Mouse (Mus musculus): ENCODE data around the gene 4930469K13Rik. TPM values are rescaled to one million over a fixed set of nuclear protein-coding genes. Genes with fewer than 3 reads are reported as not detected.
A peak's percentile ranks its signal among the peaks of the same experiment; 100 is the strongest.

4930469K13Rik gene
- polyA plus RNA-seq, 1 experiment from 2014 or later: 0.90 TPM

- H3K4me2 ChIP-seq (replicated peaks): peak overlapping the region; percentile 15; the same call in 1 of the 2 replicates
- 18% methylated on average over 15 of the region's 15 CpGs for WGBS
- no peak for ATAC-seq (ENCODE audit: low FRiP score, low read depth)
- no peaks in the 10 kb centered on the region for H3K36me3 ChIP-seq
- H3K27ac ChIP-seq: no peak overlapping the region
- H3K9me3 ChIP-seq: no peaks in the 10 kb centered on the region
- H3K27me3 ChIP-seq: peaks cover 12% of the 10 kb centered on the region
- H3K4me1 ChIP-seq: peaks cover 4% of the 10 kb centered on the region
- H3K4me3 ChIP-seq: no peak overlapping the region
- no peak overlapping the region for H3K9ac ChIP-seq
These were observed 24.6 kb downstream of the 4930469K13Rik start for GRCm38 (mm10) chr11:34073776-34074175.

GRCm38 (mm10) chr11:34072309-34072708 lies 26.0 kb downstream of the 4930469K13Rik start:
- Histone ChIP-seq H3K36me3 (no peaks in the 10 kb centered on the region), H3K9me3 (no peaks in the 10 kb centered on the region), H3K4me1 (peaks cover 4% of the 10 kb centered on the region), H3K27ac (no peak overlapping the region), H3K27me3 (peaks cover 12% of the 10 kb centered on the region), H3K4me3 (no peak overlapping the region), H3K9ac (no peak overlapping the region), H3K4me2 (replicated peaks) (no peak overlapping the region)
- no peak for ATAC-seq (ENCODE audit: low FRiP score, low read depth)
- WGBS: 72% methylated on average over 4 of the region's 4 CpGs

DNA sequence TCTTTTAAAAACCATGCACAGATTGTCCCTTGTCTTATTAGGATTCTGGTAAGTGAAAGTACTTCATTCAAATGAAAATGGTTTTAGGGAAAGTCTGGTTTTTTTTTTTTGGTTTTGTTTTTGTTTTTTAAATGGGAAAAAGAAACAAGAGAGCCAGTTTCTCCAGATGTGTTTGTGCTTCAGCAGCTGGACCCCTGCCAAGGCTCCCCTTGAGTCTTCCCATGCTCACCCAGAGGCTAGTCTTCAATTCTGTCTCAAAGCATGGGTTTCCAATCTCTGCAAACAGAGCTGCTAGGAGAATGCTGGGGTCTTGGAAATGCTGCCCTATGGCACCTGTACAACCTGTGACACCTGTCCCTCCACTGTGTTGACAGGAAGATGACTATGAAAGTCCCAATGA lies 27.8 kb downstream of the 4930469K13Rik start:
- Histone ChIP-seq H3K4me1 (peaks cover 4% of the 10 kb centered on the region), H3K9ac (no peak overlapping the region), H3K36me3 (no peaks in the 10 kb centered on the region), H3K4me3 (no peak overlapping the region), H3K27ac (no peak overlapping the region), H3K27me3 (peaks cover 12% of the 10 kb centered on the region), H3K9me3 (no peaks in the 10 kb centered on the region), H3K4me2 (replicated peaks) (no peak overlapping the region)
- no peak for ATAC-seq (ENCODE audit: low FRiP score, low read depth)

- Histone ChIP-seq H3K36me3 (no peaks in the 10 kb centered on the region), H3K4me1 (peaks cover 6% of the 10 kb centered on the region; the same call in 1 of the 2 replicates), H3K27ac (no peak overlapping the region), H3K9me3 (no peaks in the 10 kb centered on the region), H3K9ac (no peak overlapping the region), H3K4me3 (no peak overlapping the region), H3K4me2 (replicated peaks) (no peak overlapping the region), H3K27me3 (no peaks in the 10 kb centered on the region)
- no peak for ATAC-seq (ENCODE audit: low FRiP score, low read depth)
- WGBS: 57% methylated on average over 5 of the region's 5 CpGs
These were observed 34.5 kb downstream of the 4930469K13Rik start for GRCm38 (mm10) chr11:34063702-34064485.

GRCm38 (mm10) chr11:34063257-34063656 lies 35.1 kb downstream of the 4930469K13Rik start:
- no peak overlapping the region for H3K4me2 ChIP-seq (replicated peaks)
- H3K27me3 ChIP-seq: no peaks in the 10 kb centered on the region
- H3K4me1 ChIP-seq: peaks cover 6% of the 10 kb centered on the region; the same call in 1 of the 2 replicates
- H3K27ac ChIP-seq: no peak overlapping the region
- ATAC-seq (ENCODE audit: low FRiP score, low read depth): no peak
- no peaks in the 10 kb centered on the region for H3K36me3 ChIP-seq
- WGBS: 57% methylated on average over 2 of the region's 2 CpGs
- H3K9ac ChIP-seq: no peak overlapping the region
- no peaks in the 10 kb centered on the region for H3K9me3 ChIP-seq
- no peak overlapping the region for H3K4me3 ChIP-seq

- Histone ChIP-seq H3K36me3 (no peaks in the 10 kb centered on the region), H3K27ac (no peak overlapping the region), H3K4me3 (no peak overlapping the region), H3K4me1 (peaks cover 6% of the 10 kb centered on the region; the same call in 1 of the 2 replicates), H3K9me3 (no peaks in the 10 kb centered on the region), H3K9ac (no peak overlapping the region), H3K27me3 (no peaks in the 10 kb centered on the region), H3K4me2 (replicated peaks) (no peak overlapping the region)
- ATAC-seq (ENCODE audit: low FRiP score, low read depth): no peak
- WGBS: 58% methylated on average over 6 of the region's 6 CpGs
These were observed 36.6 kb downstream of the 4930469K13Rik start for GRCm38 (mm10) chr11:34061740-34062139.

DNA sequence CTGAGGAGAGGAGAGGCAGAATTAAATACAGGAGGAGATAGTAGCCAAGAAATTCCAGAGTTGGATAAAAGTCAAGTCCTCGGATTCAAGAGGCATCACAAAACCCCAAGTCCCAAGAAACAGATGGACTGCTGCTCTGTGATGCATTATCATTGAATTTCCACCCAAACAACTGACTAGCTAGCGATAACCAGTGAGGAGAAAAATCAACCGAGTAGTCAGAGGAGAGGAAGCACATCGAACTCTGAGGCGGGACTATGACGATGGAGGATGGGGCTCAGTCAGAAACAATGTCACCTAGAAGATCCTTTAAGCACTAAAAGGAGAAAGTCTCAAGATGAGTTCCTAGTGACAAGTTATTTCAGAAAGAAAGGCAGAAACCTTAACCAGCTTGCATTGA lies 39.4 kb downstream of the 4930469K13Rik start:
- Histone ChIP-seq H3K27me3 (no peaks in the 10 kb centered on the region), H3K27ac (no peak overlapping the region), H3K4me1 (peaks cover 3% of the 10 kb centered on the region; the same call in 1 of the 2 replicates), H3K9ac (no peak overlapping the region), H3K4me3 (no peak overlapping the region), H3K4me2 (replicated peaks) (no peak overlapping the region), H3K36me3 (no peaks in the 10 kb centered on the region), H3K9me3 (no peaks in the 10 kb centered on the region)
- 93% methylated on average over 6 of the region's 6 CpGs for WGBS
- no peak for ATAC-seq (ENCODE audit: low FRiP score, low read depth)

- H3K9me3 ChIP-seq: no peaks in the 10 kb centered on the region
- no peak overlapping the region for H3K4me3 ChIP-seq
- H3K27me3 ChIP-seq: no peaks in the 10 kb centered on the region
- no peaks in the 10 kb centered on the region for H3K4me1 ChIP-seq
- no peaks in the 10 kb centered on the region for H3K36me3 ChIP-seq
- H3K4me2 ChIP-seq (replicated peaks): no peak overlapping the region
- no peak overlapping the region for H3K27ac ChIP-seq
- H3K9ac ChIP-seq: no peak overlapping the region
- no peak for ATAC-seq (ENCODE audit: low FRiP score, low read depth)
These were observed 40.0 kb downstream of the 4930469K13Rik start for GRCm38 (mm10) chr11:34058332-34058731.

DNA sequence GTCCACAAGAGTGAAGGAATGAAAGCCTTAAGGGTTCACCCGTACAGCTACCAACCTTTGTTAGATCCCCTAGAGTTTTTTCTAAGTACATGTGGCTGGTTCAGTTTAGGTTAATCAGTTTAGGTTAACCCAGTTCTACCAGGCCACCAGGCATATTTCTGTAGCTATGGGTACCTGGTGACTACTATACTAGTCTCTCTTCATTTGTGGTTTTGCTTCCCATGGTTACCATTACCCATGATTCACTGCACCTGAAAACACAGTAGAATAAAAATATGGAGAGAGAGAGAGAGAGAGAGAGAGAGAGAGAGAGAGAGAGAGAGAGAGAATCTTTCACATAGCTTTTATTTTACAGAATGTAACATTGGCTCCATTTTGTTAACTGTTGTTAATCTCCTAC lies 41.6 kb downstream of the 4930469K13Rik start:
- H3K9me3 ChIP-seq: no peaks in the 10 kb centered on the region
- H3K27ac ChIP-seq: no peak overlapping the region
- no peak overlapping the region for H3K4me2 ChIP-seq (replicated peaks)
- WGBS: 93% methylated on average over 1 of the region's 1 CpGs
- no peaks in the 10 kb centered on the region for H3K4me1 ChIP-seq
- H3K4me3 ChIP-seq: no peak overlapping the region
- H3K9ac ChIP-seq: no peak overlapping the region
- H3K27me3 ChIP-seq: no peaks in the 10 kb centered on the region
- no peak for ATAC-seq (ENCODE audit: low FRiP score, low read depth)
- no peaks in the 10 kb centered on the region for H3K36me3 ChIP-seq

DNA sequence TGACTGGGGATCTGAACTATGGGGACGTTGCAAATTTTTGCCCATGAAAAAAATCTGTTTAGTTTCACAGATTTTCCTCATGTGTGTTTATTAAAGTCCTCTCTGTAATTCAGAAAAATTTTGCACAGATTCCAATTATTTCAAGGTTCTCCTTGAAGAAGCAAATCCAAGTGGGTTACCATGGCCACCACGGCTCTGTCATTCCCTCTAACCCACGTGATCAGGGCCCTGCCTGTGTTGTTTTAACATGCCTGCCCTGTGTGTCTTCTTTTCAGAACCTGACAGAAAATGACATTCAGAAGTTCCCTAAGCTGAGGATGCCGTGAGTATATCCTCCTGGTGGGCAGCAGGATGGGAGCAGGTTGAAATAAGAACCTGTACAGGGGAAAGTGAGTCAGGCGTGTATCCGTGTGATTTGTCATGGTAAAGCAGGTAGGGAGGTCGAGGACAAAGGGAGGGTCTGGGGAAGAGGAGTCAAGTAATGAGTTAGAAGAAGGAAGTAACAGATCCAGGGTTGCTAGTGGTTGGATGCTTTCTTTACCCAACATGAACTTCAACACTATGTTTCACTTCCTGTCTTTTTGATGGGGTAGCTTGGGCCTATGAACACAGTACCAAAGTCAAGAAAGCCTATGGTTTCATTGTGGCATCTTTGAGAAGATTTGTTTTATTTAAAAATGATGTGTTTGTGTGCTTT lies 44.2 kb downstream of the 4930469K13Rik start:
- ATAC-seq (ENCODE audit: low FRiP score, low read depth): no peak
- Histone ChIP-seq H3K9ac (no peak overlapping the region), H3K36me3 (no peaks in the 10 kb centered on the region), H3K4me1 (no peaks in the 10 kb centered on the region), H3K4me2 (replicated peaks) (no peak overlapping the region), H3K9me3 (no peaks in the 10 kb centered on the region), H3K27ac (no peak overlapping the region), H3K27me3 (no peaks in the 10 kb centered on the region), H3K4me3 (no peak overlapping the region)
- WGBS: 80% methylated on average over 7 of the region's 7 CpGs

- Histone ChIP-seq H3K9me3 (no peaks in the 10 kb centered on the region), H3K4me2 (replicated peaks) (no peak overlapping the region), H3K4me1 (no peaks in the 10 kb centered on the region), H3K27ac (no peak overlapping the region), H3K27me3 (no peaks in the 10 kb centered on the region), H3K9ac (no peak overlapping the region), H3K36me3 (no peaks in the 10 kb centered on the region), H3K4me3 (no peak overlapping the region)
- 82% methylated on average over 6 of the region's 6 CpGs for WGBS
- no peak for ATAC-seq (ENCODE audit: low FRiP score, low read depth)
These were observed 45.1 kb downstream of the 4930469K13Rik start for GRCm38 (mm10) chr11:34053031-34053818.

DNA sequence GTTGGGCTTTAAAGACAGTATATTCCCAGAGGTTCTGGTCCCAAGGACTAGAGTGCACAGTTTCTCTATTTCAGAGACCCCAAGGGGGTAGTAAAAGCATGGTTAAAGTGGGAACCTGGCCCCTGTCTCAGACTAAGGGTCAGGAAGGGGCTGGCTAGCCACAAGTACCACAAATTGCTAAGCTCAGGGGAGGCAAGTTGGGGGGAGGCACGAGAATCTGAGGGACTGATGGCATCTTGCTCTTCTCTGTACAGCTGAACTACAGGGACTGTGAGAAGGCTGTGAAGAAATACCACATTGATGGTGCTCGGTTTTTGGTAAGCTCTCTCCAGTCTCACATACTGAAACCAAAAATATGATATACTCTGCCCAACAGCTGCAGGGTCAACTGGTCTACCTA lies 47.7 kb downstream of the 4930469K13Rik start:
- Histone ChIP-seq H3K4me3 (no peak overlapping the region), H3K27me3 (no peaks in the 10 kb centered on the region), H3K9me3 (no peaks in the 10 kb centered on the region), H3K4me2 (replicated peaks) (no peak overlapping the region), H3K36me3 (no peaks in the 10 kb centered on the region), H3K27ac (no peak overlapping the region), H3K9ac (no peak overlapping the region), H3K4me1 (no peaks in the 10 kb centered on the region)
- WGBS: 59% methylated on average over 2 of the region's 2 CpGs
- no peak for ATAC-seq (ENCODE audit: low FRiP score, low read depth)
